Mouse (Mus musculus) limb, embryonic 11.5 days (tissue): Measurements from ENCODE around the gene Kcnh1. TPM values are rescaled to one million over a fixed set of nuclear protein-coding genes. Genes with fewer than 3 reads are reported as not detected.

Experiments
- ATAC-seq: fragments of 200-750 bp; cut with Nextera tagmentation; 2 replicates; pipeline ENCODE4 v1.8.0; 2017; ENCODE audit warnings: low read depth; ENCODE audit not compliant: insufficient number of reproducible peaks, low FRiP score, low TSS enrichment
- DNase-seq: peaks from one replicate; pipeline ENCODE4 v3.0.0-alpha.2; 2015; ENCODE audit warnings: low spot score
- H3K27ac ChIP-seq: fragments of 300-500 bp; sonication (generic); replicated peaks from 2 replicates; pipeline ENCODE4 v1.5.1; 2014; ENCODE audit warnings: low read depth, mild to moderate bottlenecking, low read length
- H3K27me3 ChIP-seq: fragments of 300-500 bp; sonication (generic); 2 replicates; pipeline ENCODE4 v1.6.1; 2014; ENCODE audit warnings: mild to moderate bottlenecking, low read length, mixed read lengths; ENCODE audit not compliant: control insufficient read depth, insufficient read depth
- H3K36me3 ChIP-seq: fragments of 300-500 bp; sonication (generic); 2 replicates; pipeline ENCODE4 v1.6.1; 2014; ENCODE audit warnings: mild to moderate bottlenecking, low read length, moderate library complexity, mixed read lengths; ENCODE audit not compliant: control insufficient read depth, insufficient read depth
- H3K4me1 ChIP-seq: fragments of 300-500 bp; sonication (generic); 2 replicates; pipeline ENCODE4 v1.6.1; 2014; ENCODE audit warnings: low read length, mixed read lengths; ENCODE audit not compliant: control insufficient read depth, insufficient read depth
- H3K4me2 ChIP-seq: fragments of 300-500 bp; sonication (generic); 2 replicates; pipeline ENCODE4 v1.6.1; 2014; ENCODE audit warnings: low read depth, mild to moderate bottlenecking, moderate library complexity; ENCODE audit not compliant: severe bottlenecking
- H3K4me3 ChIP-seq: fragments of 300-500 bp; sonication (generic); 2 replicates; pipeline ENCODE4 v1.5.1; 2014; ENCODE audit warnings: low read depth, low read length
- H3K9ac ChIP-seq: fragments of 300-500 bp; sonication (generic); 2 replicates; pipeline ENCODE4 v1.6.1; 2014; ENCODE audit warnings: mild to moderate bottlenecking, low read length
- H3K9me3 ChIP-seq: fragments of 300-500 bp; sonication (generic); 2 replicates; pipeline ENCODE4 v1.6.1; 2016; ENCODE audit warnings: low read length; ENCODE audit not compliant: control insufficient read depth
- WGBS: fragments of 180-500 bp; shearing (Covaris S2); extraction: QIAGEN DNeasy Blood & Tissue Kit; methylation state at CpG from one replicate; pipeline ENCODE4 v1.1.7; 2014; 5-methylcytosine and 5-hydroxymethylcytosine counted together
- polyA plus RNA-seq: library from polyadenylated mRNA; unstranded; fragments of >200 nt; fragmentation: Nextera tagmentation; extraction: Ambion mirVana; gene quantifications from 2 replicates; pipeline ENCODE4 v1.2.1, GENCODE M21; 2014

Gene Kcnh1
- polyA plus RNA-seq, 1 experiment from 2014 or later = 0.03 TPM

- WGBS = 71% methylated on average over 3 of the region's 3 CpGs
Observed at GRCm38 (mm10) chr1:192415813-192416212, 225.2 kb downstream of the Kcnh1 start.

GRCm38 (mm10) chr1:192416241-192416821 lies 225.8 kb downstream of the Kcnh1 start:
- Histone ChIP-seq H3K4me3 (no peak overlapping the region), H3K36me3 (no peaks in the 10 kb centered on the region), H3K4me1 (no peaks in the 10 kb centered on the region), H3K4me2 (no peak overlapping the region), H3K27me3 (no peaks in the 10 kb centered on the region), H3K27ac (no peak overlapping the region), H3K9ac (no peak overlapping the region), H3K9me3 (no peaks in the 10 kb centered on the region)
- ATAC-seq (no peak), DNase-seq (no peak)
- 82% methylated on average over 9 of the region's 9 CpGs for WGBS

More at GRCm38 (mm10) chr1:192415813-192416212, 225.2 kb downstream of the Kcnh1 start:
- Histone ChIP-seq H3K27ac (no peak overlapping the region), H3K4me2 (no peak overlapping the region), H3K27me3 (no peaks in the 10 kb centered on the region), H3K4me1 (no peaks in the 10 kb centered on the region), H3K4me3 (no peak overlapping the region), H3K9ac (no peak overlapping the region), H3K36me3 (no peaks in the 10 kb centered on the region), H3K9me3 (no peaks in the 10 kb centered on the region)
- DNase-seq (no peak), ATAC-seq (no peak)

- Histone ChIP-seq H3K9ac (no peak overlapping the region), H3K4me1 (no peaks in the 10 kb centered on the region), H3K4me2 (no peak overlapping the region), H3K4me3 (no peak overlapping the region), H3K27me3 (no peaks in the 10 kb centered on the region), H3K27ac (no peak overlapping the region), H3K9me3 (no peaks in the 10 kb centered on the region), H3K36me3 (no peaks in the 10 kb centered on the region)
- DNase-seq (no peak), ATAC-seq (no peak)
- WGBS = 87% methylated on average over 5 of the region's 5 CpGs
Observed at GRCm38 (mm10) chr1:192419176-192419575, 228.6 kb downstream of the Kcnh1 start.

GRCm38 (mm10) chr1:192421377-192422166 lies 231.0 kb downstream of the Kcnh1 start:
- ATAC-seq (no peak), DNase-seq (no peak)
- Histone ChIP-seq H3K27me3 (no peaks in the 10 kb centered on the region), H3K36me3 (no peaks in the 10 kb centered on the region), H3K4me3 (no peak overlapping the region), H3K9ac (no peak overlapping the region), H3K9me3 (no peaks in the 10 kb centered on the region), H3K4me1 (no peaks in the 10 kb centered on the region), H3K27ac (no peak overlapping the region), H3K4me2 (no peak overlapping the region)
- 82% methylated on average over 14 of the region's 14 CpGs for WGBS

- Histone ChIP-seq H3K36me3 (no peaks in the 10 kb centered on the region), H3K4me2 (no peak overlapping the region), H3K27me3 (no peaks in the 10 kb centered on the region), H3K9ac (no peak overlapping the region), H3K27ac (no peak overlapping the region), H3K4me3 (no peak overlapping the region), H3K4me1 (no peaks in the 10 kb centered on the region), H3K9me3 (no peaks in the 10 kb centered on the region)
- DNase-seq (no peak), ATAC-seq (no peak)
- 88% methylated on average over 2 of the region's 2 CpGs for WGBS
Observed at GRCm38 (mm10) chr1:192431423-192431822, 240.8 kb downstream of the Kcnh1 start.

- Histone ChIP-seq H3K27ac (no peak overlapping the region), H3K9ac (no peak overlapping the region), H3K27me3 (no peaks in the 10 kb centered on the region), H3K9me3 (no peaks in the 10 kb centered on the region), H3K4me2 (no peak overlapping the region), H3K36me3 (no peaks in the 10 kb centered on the region), H3K4me3 (no peak overlapping the region), H3K4me1 (no peaks in the 10 kb centered on the region)
- DNase-seq (no peak), ATAC-seq (no peak)
- WGBS = 82% methylated on average over 2 of the region's 2 CpGs
Observed at GRCm38 (mm10) chr1:192435503-192435902, 244.9 kb downstream of the Kcnh1 start.

- Histone ChIP-seq H3K4me2 (no peak overlapping the region), H3K4me3 (no peak overlapping the region), H3K27me3 (no peaks in the 10 kb centered on the region), H3K36me3 (no peaks in the 10 kb centered on the region), H3K9ac (no peak overlapping the region), H3K9me3 (no peaks in the 10 kb centered on the region), H3K4me1 (no peaks in the 10 kb centered on the region), H3K27ac (no peak overlapping the region)
- ATAC-seq = no peak
- DNase-seq = no peak
- 75% methylated on average over 6 of the region's 6 CpGs for WGBS
Observed at GRCm38 (mm10) chr1:192439151-192439837, 248.7 kb downstream of the Kcnh1 start.

GRCm38 (mm10) chr1:192442772-192443445 lies 252.3 kb downstream of the Kcnh1 start:
- Histone ChIP-seq H3K9ac (no peak overlapping the region), H3K27me3 (no peaks in the 10 kb centered on the region), H3K4me3 (no peak overlapping the region), H3K27ac (no peak overlapping the region), H3K4me2 (no peak overlapping the region), H3K4me1 (no peaks in the 10 kb centered on the region), H3K9me3 (no peaks in the 10 kb centered on the region), H3K36me3 (no peaks in the 10 kb centered on the region)
- ATAC-seq (no peak), DNase-seq (no peak)
- 88% methylated on average over 5 of the region's 5 CpGs for WGBS
